ENCODE assay signal across 22 mouse cellular contexts in the genomic region with DNA sequence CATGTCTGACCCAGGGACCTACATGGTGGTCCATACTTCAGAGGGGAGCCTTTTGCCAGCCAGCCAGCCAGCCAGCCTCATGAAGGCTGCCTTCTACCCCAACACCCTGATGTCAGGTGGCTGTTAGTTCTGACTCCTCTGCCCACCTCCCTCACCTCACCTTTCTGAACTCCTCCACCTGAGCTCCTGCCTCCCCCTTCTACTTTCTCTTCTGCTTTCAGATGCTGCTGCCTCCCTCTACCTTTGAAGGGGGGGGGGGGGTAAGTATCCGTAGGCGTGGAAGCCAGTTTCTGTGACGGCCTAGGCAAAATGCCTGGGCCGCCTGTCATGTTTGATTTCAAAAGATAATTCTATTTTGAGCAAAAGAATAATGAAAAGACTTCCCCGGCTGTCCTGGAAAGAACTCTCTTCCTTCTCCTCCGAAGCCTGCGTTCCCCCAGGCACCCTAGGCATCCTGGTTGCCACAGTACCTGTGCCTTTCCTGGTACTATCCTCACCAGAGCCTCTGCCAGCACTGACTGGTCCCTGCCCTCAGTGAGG.
DNase-seq lines count a peak whose midpoint lies in the region; ATAC-seq lines count a peak whose summit lies in the region.
"Had no signal": no experiment of that assay in that cellular context is flagged by ENCODE, and none has a peak within 500 bp of the region (broad histone marks: within the 10 kb centered on the region; RNA-seq: fewer than 3 reads in every experiment).

No protein-coding gene starts in this region.

- no peaks in the 10 kb centered on the region for H3K27me3 ChIP-seq in midbrain, embryonic 11.5 days (ENCODE audit: control insufficient read depth, insufficient read depth, low read length)
- no peaks in the 10 kb centered on the region for H3K27me3 ChIP-seq in midbrain, embryonic 13.5 days
- H3K27me3 ChIP-seq in splenic B cell, adult 2 months (ENCODE audit: control insufficient read depth, insufficient read depth, low read length, poor library complexity, severe bottlenecking) = no peaks in the 10 kb centered on the region
- H3K27me3 ChIP-seq in forebrain, embryonic 16.5 days (replicated peaks; ENCODE audit: control insufficient read depth, insufficient read depth, low read length) = no peaks in the 10 kb centered on the region
- H3K27me3 ChIP-seq: embryonic facial prominence, embryonic 12.5 days; embryonic facial prominence, embryonic 15.5 days; hindbrain, embryonic 12.5 days; hindbrain, embryonic 15.5 days had no signal

- no peak for DNase-seq in frontal cortex, postnatal 14 days (ENCODE audit: low spot score in 2 of 2)
- peak; percentile 49 for DNase-seq in midbrain, embryonic 11.5 days (ENCODE audit: low spot score, missing footprints)
- DNase-seq in brain, adult 2 months (ENCODE audit: low read depth, low spot score) = peak; percentile 48
- DNase-seq in splenic B cell, adult 2 months (ENCODE audit: low read depth, low spot score) = peak; percentile 30
- DNase-seq: adrenal gland, adult 8-10 months; adrenal gland, postnatal 25 days; B cell, adult 2 months; cerebellum, adult 18-20 months; cerebellum, adult 9-10 months; cerebellum, postnatal 14 days; gastrocnemius, adult 2 months; gastrocnemius, postnatal 14 days had no signal

- H3K4me3 ChIP-seq in midbrain, embryonic 11.5 days (ENCODE audit: low read depth, low read length) = no peak overlapping the region
- H3K4me3 ChIP-seq in midbrain, embryonic 13.5 days (replicated peaks) = no peak overlapping the region
- H3K4me3 ChIP-seq in forebrain, embryonic 16.5 days (replicated peaks; ENCODE audit: low read length) = no peak overlapping the region
- H3K4me3 ChIP-seq: embryonic facial prominence, embryonic 12.5 days; embryonic facial prominence, embryonic 15.5 days; gastrocnemius, adult 2 months; hindbrain, embryonic 12.5 days; hindbrain, embryonic 15.5 days had no signal

- no peaks in the 10 kb centered on the region for H3K36me3 ChIP-seq in midbrain, embryonic 11.5 days (ENCODE audit: control insufficient read depth, insufficient read depth, low read length)
- H3K36me3 ChIP-seq in midbrain, embryonic 13.5 days = no peaks in the 10 kb centered on the region
- H3K36me3 ChIP-seq in splenic B cell, adult 2 months (ENCODE audit: control insufficient read depth, insufficient read depth, low read length, poor library complexity, severe bottlenecking) = no peaks in the 10 kb centered on the region
- H3K36me3 ChIP-seq in forebrain, embryonic 16.5 days (ENCODE audit: control insufficient read depth, insufficient read depth) = no peaks in the 10 kb centered on the region
- H3K36me3 ChIP-seq: embryonic facial prominence, embryonic 12.5 days; embryonic facial prominence, embryonic 15.5 days; hindbrain, embryonic 12.5 days; hindbrain, embryonic 15.5 days had no signal

- no peaks in the 10 kb centered on the region for H3K4me1 ChIP-seq in midbrain, embryonic 11.5 days (ENCODE audit: control insufficient read depth, insufficient read depth, low read length)
- H3K4me1 ChIP-seq in midbrain, embryonic 13.5 days (replicated peaks) = peaks cover 16% of the 10 kb centered on the region
- peaks cover 5% of the 10 kb centered on the region; the same call in 1 of the 2 replicates for H3K4me1 ChIP-seq in forebrain, embryonic 16.5 days (replicated peaks; ENCODE audit: control insufficient read depth, insufficient read depth, low read length)

- no peak overlapping the region for H3K9ac ChIP-seq in midbrain, embryonic 11.5 days (ENCODE audit: low read length)
- no peak overlapping the region for H3K9ac ChIP-seq in midbrain, embryonic 13.5 days (replicated peaks)
- no peak overlapping the region for H3K9ac ChIP-seq in forebrain, embryonic 16.5 days (replicated peaks; ENCODE audit: low read depth, low read length)
- H3K9ac ChIP-seq: embryonic facial prominence, embryonic 12.5 days; embryonic facial prominence, embryonic 15.5 days; hindbrain, embryonic 12.5 days; hindbrain, embryonic 15.5 days had no signal

- 84% methylated on average over 7 of the region's 7 CpGs for WGBS in midbrain, embryonic 11.5 days
- WGBS in midbrain, embryonic 13.5 days = 85% methylated on average over 7 of the region's 7 CpGs
- 72% methylated on average over 7 of the region's 7 CpGs for WGBS in forebrain, embryonic 16.5 days

- H3K9me3 ChIP-seq in midbrain, embryonic 11.5 days (ENCODE audit: control insufficient read depth, low read length) = no peaks in the 10 kb centered on the region
- H3K9me3 ChIP-seq in midbrain, embryonic 13.5 days = no peaks in the 10 kb centered on the region
- no peaks in the 10 kb centered on the region for H3K9me3 ChIP-seq in forebrain, embryonic 16.5 days (ENCODE audit: control insufficient read depth, low read length)
- H3K9me3 ChIP-seq: embryonic facial prominence, embryonic 12.5 days; embryonic facial prominence, embryonic 15.5 days; hindbrain, embryonic 15.5 days had no signal

- no peak overlapping the region for H3K27ac ChIP-seq in midbrain, embryonic 11.5 days (ENCODE audit: low read depth, low read length)
- no peak overlapping the region for H3K27ac ChIP-seq in midbrain, embryonic 13.5 days
- no peak overlapping the region for H3K27ac ChIP-seq in forebrain, embryonic 16.5 days (ENCODE audit: low read length)
- H3K27ac ChIP-seq: embryonic facial prominence, embryonic 15.5 days; gastrocnemius, adult 2 months; hindbrain, embryonic 12.5 days; hindbrain, embryonic 15.5 days had no signal

- peak; percentile 27; the same call in 1 of the 2 replicates for ATAC-seq in frontal cortex, adult (ENCODE audit: low TSS enrichment)
- no peak for ATAC-seq in midbrain, embryonic 11.5 days (ENCODE audit: low FRiP score)
- no peak for ATAC-seq in midbrain, embryonic 13.5 days
- ATAC-seq in forebrain, embryonic 16.5 days = no peak
- no peak for ATAC-seq in activated CD4-positive, CD25-positive, alpha-beta regulatory T cell, adult 4 months
- ATAC-seq: forebrain, embryonic 14.5 days had no signal

- H3K4me2 ChIP-seq in midbrain, embryonic 11.5 days = no peak overlapping the region
- no peak overlapping the region for H3K4me2 ChIP-seq in midbrain, embryonic 13.5 days (replicated peaks)
- H3K4me2 ChIP-seq in forebrain, embryonic 16.5 days (ENCODE audit: low read length) = no peak overlapping the region
- H3K4me2 ChIP-seq: embryonic facial prominence, embryonic 12.5 days; embryonic facial prominence, embryonic 15.5 days; heart, embryonic 11.5 days; hindbrain, embryonic 12.5 days; hindbrain, embryonic 15.5 days had no signal

Comparison
In these comparisons a context has a peak if more than half of its experiments do, and no peak if none do; other contexts are left out.
1. DNase-seq: peak in midbrain, embryonic 11.5 days (single experiment), brain, adult 2 months (single experiment) and splenic B cell, adult 2 months (single experiment); none in frontal cortex, postnatal 14 days (0 of 2).